Mouse (Mus musculus): ENCODE measurements around the gene Cd8b1. TPM values are rescaled to one million over a fixed set of nuclear protein-coding genes. Genes with fewer than 3 reads are reported as not detected.

Gene Cd8b1
- polyA plus RNA-seq, 1 experiment from 2014 or later, result not detected

- 95% methylated on average over 8 of the region's 8 CpGs for WGBS
- DNase-seq (ENCODE audit: low spot score) (no peak), ATAC-seq (ENCODE audit: low FRiP score) (no peak)
- H3K36me3 ChIP-seq (ENCODE audit: control insufficient read depth, insufficient read depth, low read length), result no peaks in the 10 kb centered on the region
- H3K27me3 ChIP-seq (ENCODE audit: control insufficient read depth, insufficient read depth, low read length), result no peaks in the 10 kb centered on the region
- no peaks in the 10 kb centered on the region for H3K4me1 ChIP-seq (replicated peaks; ENCODE audit: control insufficient read depth, insufficient read depth, low read length)
- H3K4me3 ChIP-seq (ENCODE audit: low read depth, low read length), result no peak overlapping the region
- no peaks in the 10 kb centered on the region for H3K9me3 ChIP-seq (ENCODE audit: control insufficient read depth, low read length)
- no peak overlapping the region for H3K9ac ChIP-seq (ENCODE audit: low read depth, low read length)
- no peak overlapping the region for H3K4me2 ChIP-seq (replicated peaks; ENCODE audit: low read depth, low read length)
- H3K27ac ChIP-seq (ENCODE audit: low read depth, low read length), result no peak overlapping the region
These were observed 15.1 kb downstream of the Cd8b1 start for GRCm38 (mm10) chr6:71337666-71338065.

DNA sequence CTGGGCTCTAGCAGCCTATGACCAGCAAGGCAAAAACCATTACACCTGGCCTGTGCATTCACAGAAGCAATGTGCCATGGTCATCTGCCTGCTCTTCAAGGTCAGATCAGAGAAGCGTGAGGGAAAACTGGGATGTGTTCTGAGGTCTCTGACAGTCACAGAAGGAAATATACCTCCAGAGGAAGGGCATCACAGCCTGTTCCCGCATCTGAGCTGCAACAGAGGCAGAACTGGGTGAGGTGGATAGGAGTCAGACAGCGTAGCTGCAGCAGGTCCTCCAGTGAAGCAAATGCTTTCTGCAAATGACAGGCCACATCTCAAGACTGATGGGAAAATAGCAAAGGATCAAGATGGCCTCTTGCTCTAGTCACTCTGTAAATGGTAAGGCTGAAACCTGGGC, 16.4 kb downstream of the Cd8b1 start:
- DNase-seq (ENCODE audit: low spot score) (no peak), ATAC-seq (ENCODE audit: low FRiP score) (no peak)
- Histone ChIP-seq H3K4me1 (replicated peaks; ENCODE audit: control insufficient read depth, insufficient read depth, low read length) (no peaks in the 10 kb centered on the region), H3K36me3 (ENCODE audit: control insufficient read depth, insufficient read depth, low read length) (no peaks in the 10 kb centered on the region), H3K9ac (ENCODE audit: low read depth, low read length) (no peak overlapping the region), H3K27ac (ENCODE audit: low read depth, low read length) (no peak overlapping the region), H3K4me3 (ENCODE audit: low read depth, low read length) (no peak overlapping the region), H3K9me3 (ENCODE audit: control insufficient read depth, low read length) (no peaks in the 10 kb centered on the region), H3K4me2 (replicated peaks; ENCODE audit: low read depth, low read length) (no peak overlapping the region), H3K27me3 (ENCODE audit: control insufficient read depth, insufficient read depth, low read length) (no peaks in the 10 kb centered on the region)
- WGBS, result 79% methylated on average over 3 of the region's 3 CpGs

GRCm38 (mm10) chr6:71339351-71339750, 16.8 kb downstream of the Cd8b1 start:
- WGBS, result 89% methylated on average over 4 of the region's 4 CpGs
- Histone ChIP-seq H3K36me3 (ENCODE audit: control insufficient read depth, insufficient read depth, low read length) (no peaks in the 10 kb centered on the region), H3K4me1 (replicated peaks; ENCODE audit: control insufficient read depth, insufficient read depth, low read length) (no peaks in the 10 kb centered on the region), H3K27ac (ENCODE audit: low read depth, low read length) (no peak overlapping the region), H3K27me3 (ENCODE audit: control insufficient read depth, insufficient read depth, low read length) (no peaks in the 10 kb centered on the region), H3K4me3 (ENCODE audit: low read depth, low read length) (no peak overlapping the region), H3K9me3 (ENCODE audit: control insufficient read depth, low read length) (no peaks in the 10 kb centered on the region), H3K4me2 (replicated peaks; ENCODE audit: low read depth, low read length) (no peak overlapping the region), H3K9ac (ENCODE audit: low read depth, low read length) (no peak overlapping the region)
- no peak for ATAC-seq (ENCODE audit: low FRiP score)
- no peak for DNase-seq (ENCODE audit: low spot score)

- no peak for DNase-seq (ENCODE audit: low spot score)
- H3K9ac ChIP-seq (ENCODE audit: low read depth, low read length), result no peak overlapping the region
- no peaks in the 10 kb centered on the region for H3K9me3 ChIP-seq (ENCODE audit: control insufficient read depth, low read length)
- no peak overlapping the region for H3K4me3 ChIP-seq (ENCODE audit: low read depth, low read length)
- no peak overlapping the region for H3K4me2 ChIP-seq (replicated peaks; ENCODE audit: low read depth, low read length)
- H3K27me3 ChIP-seq (ENCODE audit: control insufficient read depth, insufficient read depth, low read length), result no peaks in the 10 kb centered on the region
- no peak for ATAC-seq (ENCODE audit: low FRiP score)
- WGBS, result 76% methylated on average over 9 of the region's 9 CpGs
- H3K27ac ChIP-seq (ENCODE audit: low read depth, low read length), result no peak overlapping the region
- H3K36me3 ChIP-seq (ENCODE audit: control insufficient read depth, insufficient read depth, low read length), result no peaks in the 10 kb centered on the region
- no peaks in the 10 kb centered on the region for H3K4me1 ChIP-seq (replicated peaks; ENCODE audit: control insufficient read depth, insufficient read depth, low read length)
These were observed 18.6 kb downstream of the Cd8b1 start for GRCm38 (mm10) chr6:71341179-71341578.

DNA sequence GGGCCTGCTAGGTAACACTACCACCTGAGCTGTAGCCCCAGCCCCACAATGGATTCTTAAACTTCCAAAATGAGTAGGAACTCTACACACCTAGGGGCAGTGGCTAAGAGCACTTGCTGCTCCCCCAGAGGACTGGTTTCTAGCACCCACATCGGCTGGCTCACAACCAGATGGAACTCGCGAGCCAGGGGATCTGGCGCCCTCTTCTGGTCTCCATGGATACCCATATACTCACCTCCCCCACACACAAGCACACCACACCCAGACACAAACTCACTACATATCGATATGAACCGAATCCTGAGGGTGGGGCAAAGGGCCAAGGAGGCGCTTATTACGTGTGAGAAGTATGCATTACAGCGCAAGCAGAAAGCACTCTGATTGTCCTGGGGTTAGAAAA, 25.4 kb downstream of the Cd8b1 start:
- Histone ChIP-seq H3K4me1 (replicated peaks; ENCODE audit: control insufficient read depth, insufficient read depth, low read length) (no peaks in the 10 kb centered on the region), H3K4me3 (ENCODE audit: low read depth, low read length) (no peak overlapping the region), H3K9ac (ENCODE audit: low read depth, low read length) (no peak overlapping the region), H3K27ac (ENCODE audit: low read depth, low read length) (no peak overlapping the region), H3K36me3 (ENCODE audit: control insufficient read depth, insufficient read depth, low read length) (no peaks in the 10 kb centered on the region), H3K27me3 (ENCODE audit: control insufficient read depth, insufficient read depth, low read length) (no peaks in the 10 kb centered on the region), H3K4me2 (replicated peaks; ENCODE audit: low read depth, low read length) (no peak overlapping the region), H3K9me3 (ENCODE audit: control insufficient read depth, low read length) (no peaks in the 10 kb centered on the region)
- DNase-seq (ENCODE audit: low spot score) (no peak), ATAC-seq (ENCODE audit: low FRiP score) (no peak)
- WGBS, result 94% methylated on average over 9 of the region's 9 CpGs

DNA sequence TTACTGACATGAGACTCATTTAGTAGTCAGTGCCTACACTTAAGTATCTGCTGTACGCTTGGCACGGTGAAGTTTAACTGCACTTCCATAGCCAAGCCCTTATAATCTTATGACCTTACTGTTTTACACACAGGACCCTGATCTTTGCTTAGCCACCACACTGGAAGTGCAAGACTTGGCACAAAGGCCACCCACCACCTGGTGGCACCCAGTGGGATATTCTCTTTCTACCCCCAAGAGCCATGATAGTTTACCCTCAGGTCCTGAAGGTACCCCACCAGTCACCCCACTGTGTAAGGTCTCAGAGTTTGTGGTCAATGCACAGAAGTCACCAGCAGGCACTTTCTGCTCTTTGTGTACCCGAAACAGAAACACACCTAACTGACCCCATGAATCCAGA, 28.6 kb downstream of the Cd8b1 start:
- H3K4me1 ChIP-seq (replicated peaks; ENCODE audit: control insufficient read depth, insufficient read depth, low read length), result no peaks in the 10 kb centered on the region
- no peaks in the 10 kb centered on the region for H3K9me3 ChIP-seq (ENCODE audit: control insufficient read depth, low read length)
- no peak overlapping the region for H3K4me2 ChIP-seq (replicated peaks; ENCODE audit: low read depth, low read length)
- H3K9ac ChIP-seq (ENCODE audit: low read depth, low read length), result no peak overlapping the region
- no peaks in the 10 kb centered on the region for H3K27me3 ChIP-seq (ENCODE audit: control insufficient read depth, insufficient read depth, low read length)
- ATAC-seq (ENCODE audit: low FRiP score), result no peak
- H3K27ac ChIP-seq (ENCODE audit: low read depth, low read length), result no peak overlapping the region
- no peaks in the 10 kb centered on the region for H3K36me3 ChIP-seq (ENCODE audit: control insufficient read depth, insufficient read depth, low read length)
- DNase-seq (ENCODE audit: low spot score), result no peak
- H3K4me3 ChIP-seq (ENCODE audit: low read depth, low read length), result no peak overlapping the region
- WGBS, result 96% methylated on average over 3 of the region's 3 CpGs

DNA sequence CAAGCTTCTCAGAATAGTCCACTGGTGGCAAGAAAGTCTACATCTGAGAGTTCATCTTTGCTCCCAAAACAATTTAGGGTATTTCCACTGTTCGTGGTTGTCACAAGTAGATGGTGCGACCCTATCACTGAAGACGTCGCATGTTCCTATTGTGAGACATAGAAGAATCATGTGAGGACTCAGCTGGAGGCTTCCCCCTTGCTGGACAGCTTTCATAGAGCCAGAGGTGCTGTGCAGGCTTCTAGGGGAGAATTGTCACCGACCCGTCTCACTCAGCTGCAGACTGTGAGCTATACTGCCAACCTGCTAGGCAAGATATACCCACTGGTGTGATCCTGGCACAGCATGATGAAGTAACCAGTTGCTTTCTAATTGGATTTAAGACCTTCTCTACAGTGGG, 29.6 kb downstream of the Cd8b1 start:
- no peak for DNase-seq (ENCODE audit: low spot score)

GRCm38 (mm10) chr6:71352866-71353427, 30.4 kb downstream of the Cd8b1 start:
- Histone ChIP-seq H3K4me1 (replicated peaks; ENCODE audit: control insufficient read depth, insufficient read depth, low read length) (no peaks in the 10 kb centered on the region), H3K9me3 (ENCODE audit: control insufficient read depth, low read length) (no peaks in the 10 kb centered on the region), H3K27ac (ENCODE audit: low read depth, low read length) (no peak overlapping the region), H3K4me2 (replicated peaks; ENCODE audit: low read depth, low read length) (no peak overlapping the region), H3K36me3 (ENCODE audit: control insufficient read depth, insufficient read depth, low read length) (no peaks in the 10 kb centered on the region), H3K4me3 (ENCODE audit: low read depth, low read length) (no peak overlapping the region), H3K9ac (ENCODE audit: low read depth, low read length) (no peak overlapping the region), H3K27me3 (ENCODE audit: control insufficient read depth, insufficient read depth, low read length) (no peaks in the 10 kb centered on the region)
- WGBS, result 85% methylated on average over 10 of the region's 10 CpGs
- ATAC-seq (ENCODE audit: low FRiP score) (no peak), DNase-seq (ENCODE audit: low spot score) (no peak)

More for the DNA sequence above, 29.6 kb downstream of the Cd8b1 start:
- no peak overlapping the region for H3K4me3 ChIP-seq (ENCODE audit: low read depth, low read length)
- no peaks in the 10 kb centered on the region for H3K9me3 ChIP-seq (ENCODE audit: control insufficient read depth, low read length)
- no peak for ATAC-seq (ENCODE audit: low FRiP score)
- H3K4me1 ChIP-seq (replicated peaks; ENCODE audit: control insufficient read depth, insufficient read depth, low read length), result no peaks in the 10 kb centered on the region
- H3K4me2 ChIP-seq (replicated peaks; ENCODE audit: low read depth, low read length), result no peak overlapping the region
- H3K9ac ChIP-seq (ENCODE audit: low read depth, low read length), result no peak overlapping the region
- whole genome bisulfite sequencing, result 93% methylated on average over 6 of the region's 6 CpGs
- H3K27me3 ChIP-seq (ENCODE audit: control insufficient read depth, insufficient read depth, low read length), result no peaks in the 10 kb centered on the region
- no peak overlapping the region for H3K27ac ChIP-seq (ENCODE audit: low read depth, low read length)
- H3K36me3 ChIP-seq (ENCODE audit: control insufficient read depth, insufficient read depth, low read length), result no peaks in the 10 kb centered on the region

DNA sequence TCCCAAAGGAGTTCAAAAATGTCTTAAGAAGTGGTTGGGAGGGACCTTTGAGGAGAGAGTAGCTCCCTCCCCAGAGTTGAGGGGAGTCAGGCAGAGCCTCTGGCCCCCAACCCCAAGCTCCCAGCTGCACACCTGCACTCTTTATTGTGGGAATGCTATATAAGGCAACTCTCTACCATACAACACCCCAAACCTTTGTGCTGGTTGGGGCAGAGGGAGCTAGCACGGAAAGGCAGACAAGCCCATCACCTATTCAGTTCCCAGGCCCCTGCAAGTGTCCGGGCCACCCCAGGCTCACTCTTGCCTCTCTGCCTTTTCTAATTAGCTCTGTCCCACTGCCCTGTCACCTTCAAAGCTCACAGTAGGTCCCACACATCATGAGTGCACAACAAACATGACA, 31.1 kb downstream of the Cd8b1 start:
- no peak overlapping the region for H3K4me2 ChIP-seq (replicated peaks; ENCODE audit: low read depth, low read length)
- no peak overlapping the region for H3K9ac ChIP-seq (ENCODE audit: low read depth, low read length)
- no peaks in the 10 kb centered on the region for H3K4me1 ChIP-seq (replicated peaks; ENCODE audit: control insufficient read depth, insufficient read depth, low read length)
- H3K36me3 ChIP-seq (ENCODE audit: control insufficient read depth, insufficient read depth, low read length), result no peaks in the 10 kb centered on the region
- H3K4me3 ChIP-seq (ENCODE audit: low read depth, low read length), result no peak overlapping the region
- DNase-seq (ENCODE audit: low spot score) (no peak), ATAC-seq (ENCODE audit: low FRiP score) (no peak)
- no peaks in the 10 kb centered on the region for H3K27me3 ChIP-seq (ENCODE audit: control insufficient read depth, insufficient read depth, low read length)
- H3K27ac ChIP-seq (ENCODE audit: low read depth, low read length), result no peak overlapping the region
- WGBS, result 100% methylated on average over 2 of the region's 2 CpGs
- no peaks in the 10 kb centered on the region for H3K9me3 ChIP-seq (ENCODE audit: control insufficient read depth, low read length)
